Mouse (Mus musculus): ENCODE measurements around the gene Nkx2-1. TPM values are rescaled to one million over a fixed set of nuclear protein-coding genes. Genes with fewer than 3 reads are reported as not detected.

Nkx2-1 gene
- not detected for polyA plus RNA-seq (2014; fragmentation: Illumina TruSeq; extraction: RNeasy Lipid Tissue Mini Kit (QIAGEN cat#74804); ENCODE audit: low read depth, low replicate concordance)

DNA sequence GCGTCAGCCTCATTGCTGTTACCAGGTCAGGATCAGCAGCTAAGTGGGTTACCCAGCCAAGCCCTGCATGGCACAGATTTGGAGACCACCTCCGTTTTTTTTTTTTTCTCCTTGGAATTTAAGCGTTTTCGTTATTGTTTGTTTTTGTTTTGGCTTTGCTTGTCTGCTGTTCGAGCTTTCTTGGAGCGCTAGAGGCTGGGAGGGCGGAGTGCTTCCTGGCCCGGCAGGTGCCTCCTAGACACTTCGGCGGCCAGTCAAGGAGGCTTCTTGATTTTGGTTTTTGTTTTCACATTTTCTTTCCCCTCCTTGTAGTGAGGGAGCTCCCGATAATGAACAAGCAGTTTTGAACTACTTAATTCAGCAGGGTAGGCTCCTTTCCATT lies at the start of gene Nkx2-1:
Gene Nkx2-1 (minus strand): TSS at position 25 of the 382 bp plus-strand sequence.

Other genes starting within 250 kb of the Nkx2-1 start
- 14.6 TPM for gene Mbip, start 191.0 kb downstream of the Nkx2-1 start, polyA plus RNA-seq (2014; fragmentation: Illumina TruSeq; extraction: RNeasy Lipid Tissue Mini Kit (QIAGEN cat#74804); ENCODE audit: low read depth, low replicate concordance)
- not detected for gene Nkx2-9, start 76.4 kb upstream of the Nkx2-1 start, polyA plus RNA-seq (2014; fragmentation: Illumina TruSeq; extraction: RNeasy Lipid Tissue Mini Kit (QIAGEN cat#74804); ENCODE audit: low read depth, low replicate concordance)
- not detected for gene Pax9, start 154.9 kb upstream of the Nkx2-1 start, polyA plus RNA-seq (2014; fragmentation: Illumina TruSeq; extraction: RNeasy Lipid Tissue Mini Kit (QIAGEN cat#74804); ENCODE audit: low read depth, low replicate concordance)

Measured in adipose tissue, adult 10 weeks (tissue).